Mouse (Mus musculus): ENCODE results near the gene Cdkn1a.

DNA sequence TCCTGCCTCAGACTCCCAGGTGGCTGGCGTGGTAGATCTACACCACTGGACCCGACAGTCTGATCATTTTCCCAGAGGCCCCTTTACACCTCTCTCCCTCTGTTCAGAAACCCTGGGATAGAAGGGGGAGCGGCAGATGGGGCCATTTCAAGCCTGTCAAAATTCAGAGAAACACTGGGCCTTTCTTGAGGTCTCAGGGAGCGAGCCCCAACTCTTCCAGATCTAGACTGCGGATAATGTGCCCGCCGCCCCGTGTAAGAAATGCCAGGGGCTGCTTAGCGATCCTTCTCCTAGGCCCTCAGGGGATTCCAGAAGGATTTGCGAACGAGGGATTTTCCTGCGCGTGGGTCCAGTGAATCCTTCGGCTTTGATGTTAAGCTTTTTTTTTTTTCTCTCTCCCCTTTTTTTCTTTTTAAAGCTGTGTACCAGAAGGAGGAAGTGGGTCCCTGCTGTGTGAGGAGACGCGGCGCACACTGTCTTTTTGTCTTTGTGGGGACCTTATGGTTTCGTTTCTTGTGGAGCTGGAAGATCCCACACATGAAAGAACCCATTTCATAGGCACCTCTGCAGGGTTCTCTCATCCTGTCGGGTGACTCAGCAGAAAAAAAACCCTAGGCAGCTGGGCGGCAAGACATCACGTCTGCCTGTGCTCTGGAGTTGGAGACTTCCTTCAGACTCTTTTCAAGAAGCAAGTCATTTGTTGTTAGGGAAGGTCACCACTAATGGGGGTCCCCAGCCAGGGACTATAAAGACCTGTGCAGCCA, 9.0 kb upstream of the Cdkn1a start:
- no peak for TF ChIP-seq POLR2A (IDR thresholded peaks at IDR 0.05; ENCODE audit: control insufficient read depth, extremely low read depth, insufficient read depth, low read length, poor library complexity)
- no peak for TF ChIP-seq CTCF (IDR thresholded peaks at IDR 0.05; ENCODE audit: borderline replicate concordance, control insufficient read depth, extremely low read depth, insufficient read depth, low read length, poor library complexity)
